Mouse (Mus musculus): ENCODE results near the gene Epo.

GRCm38 (mm10) chr5:137565744-137566143 is 32.7 kb upstream of the Epo start:
- TF ChIP-seq HCFC1 (IDR thresholded peaks at IDR 0.05; ENCODE audit: borderline replicate concordance, insufficient read depth, low read length), result no peak
- no peak for TF ChIP-seq ZC3H11A (IDR thresholded peaks at IDR 0.05; ENCODE audit: borderline replicate concordance, low read depth, low read length)
- TF ChIP-seq CHD2 (IDR thresholded peaks at IDR 0.05; ENCODE audit: low read depth, low read length), result no peak
- TF ChIP-seq ZNF384 (IDR thresholded peaks at IDR 0.05; ENCODE audit: low read depth, low read length), result no peak
- no peak for TF ChIP-seq MAFK (IDR thresholded peaks at IDR 0.05; ENCODE audit: insufficient read depth, low read depth, low read length)

Measured in ES-E14 (cell line).